Mouse (Mus musculus) liver, embryonic 14.5 days (tissue): ENCODE results near the gene H2al1m.

Experiments used
- CTCF ChIP-seq: IDR thresholded peaks from 2 replicates; pipeline ENCODE4 v1.5.1; 2016; ENCODE audit warnings: antibody characterized with exemption, low read depth, control low read depth
- EP300 ChIP-seq: IDR thresholded peaks from 2 replicates; pipeline ENCODE4 v1.6.1; 2016; ENCODE audit warnings: antibody characterized with exemption, low read depth

GRCm38 (mm10) chrX:9256766-9257165 lies 26.8 kb upstream of the H2al1m start, which contains the start of gene Gm14862:
- TF ChIP-seq CTCF (no peak), EP300 (peak; percentile 85)
